Mouse (Mus musculus) lung, embryonic 16.5 days (tissue): ENCODE measurements around the gene Acot2. TPM values are rescaled to one million over a fixed set of nuclear protein-coding genes. Genes with fewer than 3 reads are reported as not detected.
"Not testable (repeated sequence)": the region's sequence is repeated elsewhere in the genome, so short reads cannot be mapped to it uniquely, and the experiment has no call there.

ENCODE experiments used
- ATAC-seq: fragments of 200-750 bp; cut with Nextera tagmentation; 2 replicates; pipeline ENCODE4 v1.8.0; 2017; ENCODE audit warnings: low read depth, mild to moderate bottlenecking, moderate library complexity
- H3K27ac ChIP-seq: fragments of 300-500 bp; sonication (generic); 2 replicates; pipeline ENCODE4 v1.5.1; 2014; ENCODE audit warnings: mild to moderate bottlenecking, control low read depth, low read length
- H3K27me3 ChIP-seq: fragments of 300-500 bp; sonication (generic); 2 replicates; pipeline ENCODE4 v1.6.1; 2014; ENCODE audit warnings: low read depth, low read length, mixed read lengths; ENCODE audit not compliant: control insufficient read depth, insufficient read depth
- H3K36me3 ChIP-seq: fragments of 300-500 bp; sonication (generic); 2 replicates; pipeline ENCODE4 v1.6.1; 2014; ENCODE audit warnings: low read length; ENCODE audit not compliant: control insufficient read depth, insufficient read depth
- H3K4me1 ChIP-seq: fragments of 300-500 bp; sonication (generic); replicated peaks from 2 replicates; pipeline ENCODE4 v1.6.1; 2014; ENCODE audit warnings: low read length, mixed read lengths; ENCODE audit not compliant: control insufficient read depth, insufficient read depth
- H3K4me2 ChIP-seq: fragments of 300-500 bp; sonication (generic); 2 replicates; pipeline ENCODE4 v1.6.1; 2014; ENCODE audit warnings: low read depth, low read length, control low read depth
- H3K4me3 ChIP-seq: fragments of 300-500 bp; sonication (generic); 2 replicates; pipeline ENCODE4 v1.5.1; 2014; ENCODE audit warnings: mild to moderate bottlenecking, low read length, control low read depth
- H3K9ac ChIP-seq: fragments of 300-500 bp; sonication (generic); 2 replicates; pipeline ENCODE4 v1.6.1; 2014; ENCODE audit warnings: low read length, control low read depth
- H3K9me3 ChIP-seq: fragments of 300-500 bp; sonication (generic); 2 replicates; pipeline ENCODE4 v1.6.1; 2016; ENCODE audit warnings: low read length; ENCODE audit not compliant: control insufficient read depth
- WGBS: fragments of 180-500 bp; shearing (Covaris S2); extraction: QIAGEN DNeasy Blood & Tissue Kit; methylation state at CpG from one replicate; pipeline ENCODE4 v1.1.7; 2014; 5-methylcytosine and 5-hydroxymethylcytosine counted together
- polyA plus RNA-seq: library from polyadenylated mRNA; unstranded; fragments of >200 nt; fragmentation: Nextera tagmentation; extraction: Ambion mirVana; gene quantifications from 2 replicates; pipeline ENCODE4 v1.2.1, GENCODE M21; 2015

Gene Acot2
- polyA plus RNA-seq, 1 experiment from 2014 or later, result 40.9 TPM

- Histone ChIP-seq H3K9ac (peak overlapping the region; percentile 84), H3K4me3 (peak overlapping the region; percentile 69), H3K36me3 (peaks cover 13% of the 10 kb centered on the region; the same call in 1 of the 2 replicates), H3K4me1 (peaks cover 9% of the 10 kb centered on the region), H3K4me2 (peak overlapping the region; percentile 64), H3K27ac (peak overlapping the region; percentile 98), H3K9me3 (0 out of 2 replicates have a peak, but pooled peaks cover 5% of the 10 kb centered on the region), H3K27me3 (no peaks in the 10 kb centered on the region)
- WGBS, result 50% methylated on average over 4 of the region's 4 CpGs
- peak; percentile 9; the same call in 1 of the 2 replicates for ATAC-seq
Observed at GRCm38 (mm10) chr12:83988483-83988882, 822 bp downstream of the Acot2 start.

GRCm38 (mm10) chr12:83989378-83989777 is 1.7 kb downstream of the Acot2 start:
- no peak overlapping the region for H3K4me2 ChIP-seq
- peaks cover 15% of the 10 kb centered on the region; the same call in 1 of the 2 replicates for H3K36me3 ChIP-seq
- 86% methylated on average over 4 of the region's 4 CpGs for WGBS
- 0 out of 2 replicates have a peak, but pooled peaks cover 5% of the 10 kb centered on the region for H3K9me3 ChIP-seq
- H3K27me3 ChIP-seq, result no peaks in the 10 kb centered on the region
- H3K27ac ChIP-seq, result no peak overlapping the region
- H3K9ac ChIP-seq, result no peak overlapping the region
- H3K4me1 ChIP-seq, result peaks cover 9% of the 10 kb centered on the region
- no peak overlapping the region for H3K4me3 ChIP-seq
- ATAC-seq, result no peak

- peaks cover 11% of the 10 kb centered on the region; the same call in 1 of the 2 replicates for H3K36me3 ChIP-seq
- 64% methylated on average over 2 of the region's 2 CpGs for WGBS
- peaks cover 10% of the 10 kb centered on the region for H3K4me1 ChIP-seq
- no peak overlapping the region for H3K4me2 ChIP-seq
- H3K27ac ChIP-seq, result no peak overlapping the region
- no peaks in the 10 kb centered on the region for H3K9me3 ChIP-seq
- H3K27me3 ChIP-seq, result no peaks in the 10 kb centered on the region
- no peak overlapping the region for H3K4me3 ChIP-seq
- no peak for ATAC-seq
- H3K9ac ChIP-seq, result no peak overlapping the region
Observed at GRCm38 (mm10) chr12:83997221-83997620, 9.6 kb downstream of the Acot2 start.

GRCm38 (mm10) chr12:83998341-83999107 is 10.9 kb downstream of the Acot2 start:
- Histone ChIP-seq H3K36me3 (peaks cover 7% of the 10 kb centered on the region; the same call in 1 of the 2 replicates), H3K9ac (no peak overlapping the region), H3K27me3 (no peaks in the 10 kb centered on the region), H3K27ac (no peak overlapping the region), H3K4me2 (no peak overlapping the region), H3K4me3 (no peak overlapping the region), H3K9me3 (peaks cover 3% of the 10 kb centered on the region; the same call in 1 of the 2 replicates), H3K4me1 (peaks cover 10% of the 10 kb centered on the region)
- peak; percentile 42; the same call in 1 of the 2 replicates for ATAC-seq
- WGBS, result 36% methylated on average over 11 of the region's 11 CpGs

GRCm38 (mm10) chr12:83999237-83999636 is 11.6 kb downstream of the Acot2 start:
- peak overlapping the region; percentile 21; the same call in 1 of the 2 replicates for H3K27ac ChIP-seq
- H3K9ac ChIP-seq, H3K4me3 ChIP-seq, H3K9me3 ChIP-seq, H3K4me2 ChIP-seq, H3K36me3 ChIP-seq, H3K27me3 ChIP-seq: not testable (repeated sequence)
- ATAC-seq, result peak; percentile 90
- H3K4me1 ChIP-seq, result peaks cover 10% of the 10 kb centered on the region
- 23% methylated on average over 8 of the region's 8 CpGs for WGBS

GRCm38 (mm10) chr12:84000418-84000817 is 12.8 kb downstream of the Acot2 start:
- WGBS, result 32% methylated on average over 3 of the region's 3 CpGs
- H3K9me3 ChIP-seq, result peaks cover 3% of the 10 kb centered on the region; the same call in 1 of the 2 replicates
- H3K4me3 ChIP-seq, result no peak overlapping the region
- no peak for ATAC-seq
- H3K4me1 ChIP-seq, result peaks cover 10% of the 10 kb centered on the region
- no peak overlapping the region for H3K4me2 ChIP-seq
- H3K27me3 ChIP-seq, result no peaks in the 10 kb centered on the region
- no peak overlapping the region for H3K27ac ChIP-seq
- H3K9ac ChIP-seq, result no peak overlapping the region
- H3K36me3 ChIP-seq, result no peaks in the 10 kb centered on the region

- no peak overlapping the region for H3K27ac ChIP-seq
- H3K27me3 ChIP-seq, result no peaks in the 10 kb centered on the region
- H3K4me1 ChIP-seq, result peaks cover 12% of the 10 kb centered on the region
- no peak overlapping the region for H3K4me3 ChIP-seq
- WGBS, result 84% methylated on average over 1 of the region's 1 CpGs
- no peak overlapping the region for H3K4me2 ChIP-seq
- peaks cover 3% of the 10 kb centered on the region; the same call in 1 of the 2 replicates for H3K9me3 ChIP-seq
- no peak overlapping the region for H3K9ac ChIP-seq
- no peak for ATAC-seq
- no peaks in the 10 kb centered on the region for H3K36me3 ChIP-seq
Observed at GRCm38 (mm10) chr12:84003866-84004265, 16.2 kb downstream of the Acot2 start.

- H3K27me3 ChIP-seq, result no peaks in the 10 kb centered on the region
- no peak overlapping the region; the same call in 1 of the 2 replicates for H3K9ac ChIP-seq
- no peaks in the 10 kb centered on the region for H3K36me3 ChIP-seq
- H3K9me3 ChIP-seq, result no peaks in the 10 kb centered on the region
- H3K4me1 ChIP-seq, result peaks cover 25% of the 10 kb centered on the region
- H3K4me3 ChIP-seq, result no peak overlapping the region
- peak overlapping the region; percentile 54 for H3K4me2 ChIP-seq
- ATAC-seq, result no peak
- 70% methylated on average over 12 of the region's 12 CpGs for WGBS
- peak overlapping the region; percentile 87 for H3K27ac ChIP-seq
Observed at GRCm38 (mm10) chr12:84008251-84008650, 20.6 kb downstream of the Acot2 start.

GRCm38 (mm10) chr12:84008729-84009128 is 21.1 kb downstream of the Acot2 start:
- no peaks in the 10 kb centered on the region for H3K27me3 ChIP-seq
- peak overlapping the region; percentile 87 for H3K27ac ChIP-seq
- peak overlapping the region; percentile 54 for H3K4me2 ChIP-seq
- peak; percentile 9; the same call in 1 of the 2 replicates for ATAC-seq
- H3K9ac ChIP-seq, result peak overlapping the region; percentile 68
- H3K4me3 ChIP-seq, result peak overlapping the region; percentile 54
- peaks cover 29% of the 10 kb centered on the region for H3K4me1 ChIP-seq
- H3K36me3 ChIP-seq, result no peaks in the 10 kb centered on the region
- 38% methylated on average over 8 of the region's 8 CpGs for WGBS
- no peaks in the 10 kb centered on the region for H3K9me3 ChIP-seq
